Mouse (Mus musculus): ENCODE measurements at regions not wholly inside any gene's neighbourhood (a gene's known extent, or its start where the extent isn't known, plus 50 kb on each side); places are given as distances from the start of the nearest gene placed in this dataset.

DNA sequence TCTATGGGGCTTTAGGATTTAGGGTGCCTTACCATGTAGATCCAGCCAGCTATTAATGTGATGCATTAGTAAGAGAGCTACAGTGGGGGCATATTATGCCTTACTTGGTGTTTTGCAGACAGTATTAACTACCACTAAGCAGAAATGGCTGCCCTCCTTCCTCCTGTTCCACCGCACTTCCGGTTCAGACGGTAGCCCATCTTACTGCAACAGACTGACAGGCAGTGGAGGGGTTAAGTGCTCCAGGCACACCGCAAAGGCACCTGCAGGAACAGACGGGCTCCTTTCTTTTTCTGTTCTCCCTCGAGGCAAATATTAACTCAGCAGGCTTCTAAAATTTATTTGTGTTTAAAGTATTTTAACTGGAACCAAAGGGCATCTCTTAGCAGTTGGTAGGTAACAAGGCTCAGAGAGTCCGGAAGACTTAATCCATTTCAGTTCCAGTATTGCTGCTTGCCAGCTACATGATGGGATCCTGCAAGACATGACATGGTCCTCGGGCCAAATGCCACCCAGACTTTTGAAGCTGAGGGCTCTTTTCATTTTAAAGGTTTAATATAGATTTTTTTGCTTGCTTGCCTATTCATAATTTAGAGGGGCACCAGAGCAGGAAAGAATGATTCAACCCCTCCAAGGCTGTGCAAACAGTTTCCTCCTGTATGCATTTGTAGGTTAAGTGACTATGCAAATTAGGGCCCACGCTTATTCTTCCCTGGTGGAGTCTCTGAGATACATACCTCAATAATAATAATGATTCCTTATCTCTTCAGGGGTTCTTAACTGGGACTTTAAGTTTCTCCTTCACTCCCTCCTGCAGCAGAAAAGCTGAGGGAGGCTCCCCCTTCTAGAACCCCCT lies 177.7 kb downstream of the Emp1 start:
- peaks cover 3% of the 10 kb centered on the region; the same call in 1 of the 2 replicates for H3K4me1 ChIP-seq (ENCODE audit: control insufficient read depth, insufficient read depth, low read length)
- H3K27ac ChIP-seq (ENCODE audit: insufficient read depth, low read depth, low read length) = no peak overlapping the region
- 43% methylated on average over 9 of the region's 9 CpGs for WGBS
- TF ChIP-seq CTCF (IDR thresholded peaks at IDR 0.05; ENCODE audit: insufficient read depth, low read depth, low read length) (no peak), POLR2A (IDR thresholded peaks at IDR 0.05; ENCODE audit: insufficient read depth, low read depth, low read length) (no peak)
- no peak overlapping the region for H3K4me3 ChIP-seq (ENCODE audit: insufficient read depth, low read depth, low read length)

DNA sequence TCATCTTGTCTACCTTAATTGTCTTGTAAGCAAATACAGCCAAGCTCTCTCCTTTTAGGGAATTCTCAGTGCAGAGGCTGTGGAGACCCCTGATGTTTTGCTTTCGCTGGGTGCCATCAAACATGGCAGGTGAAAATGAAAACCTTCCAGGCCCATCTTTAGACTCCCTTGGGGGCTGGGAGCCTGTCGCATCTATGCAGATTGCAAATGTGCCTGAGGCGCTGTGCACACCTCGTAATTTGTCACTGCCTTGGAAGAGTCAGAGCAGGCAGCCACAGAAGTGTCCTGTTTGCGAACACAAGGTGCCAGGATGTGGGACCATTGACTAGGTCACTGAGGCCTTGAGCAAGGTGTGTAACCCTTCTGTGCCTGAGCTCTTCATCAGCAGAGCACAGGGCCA lies 179.2 kb downstream of the Emp1 start:
- Histone ChIP-seq H3K4me1 (ENCODE audit: control insufficient read depth, insufficient read depth, low read length) (peaks cover 3% of the 10 kb centered on the region; the same call in 1 of the 2 replicates), H3K27ac (ENCODE audit: insufficient read depth, low read depth, low read length) (no peak overlapping the region), H3K4me3 (ENCODE audit: insufficient read depth, low read depth, low read length) (no peak overlapping the region)
- TF ChIP-seq CTCF (IDR thresholded peaks at IDR 0.05; ENCODE audit: insufficient read depth, low read depth, low read length) (no peak), POLR2A (IDR thresholded peaks at IDR 0.05; ENCODE audit: insufficient read depth, low read depth, low read length) (no peak)
- 82% methylated on average over 5 of the region's 5 CpGs for WGBS

DNA sequence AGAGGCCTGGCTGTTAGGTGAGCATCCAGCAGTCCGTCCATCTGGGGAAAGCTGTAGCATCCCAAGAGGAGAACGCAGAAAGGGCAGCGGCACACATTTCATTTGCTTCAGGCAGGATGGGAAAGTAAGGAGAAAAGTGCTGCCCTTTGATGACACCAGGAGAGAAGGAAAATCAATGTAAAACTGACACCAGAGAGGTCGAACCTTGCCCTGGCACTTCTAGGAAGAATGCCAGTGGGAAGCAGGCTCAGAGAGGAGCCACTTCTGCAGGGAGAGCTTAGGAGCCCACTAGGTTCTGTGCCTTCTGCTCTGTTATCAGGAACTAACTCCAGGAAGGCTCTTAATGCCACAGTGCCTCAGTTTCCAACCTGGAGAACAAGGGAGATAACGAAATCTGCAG lies 180.0 kb downstream of the Emp1 start:
- WGBS = 87% methylated on average over 5 of the region's 5 CpGs
- Histone ChIP-seq H3K27ac (ENCODE audit: insufficient read depth, low read depth, low read length) (no peak overlapping the region), H3K4me3 (ENCODE audit: insufficient read depth, low read depth, low read length) (no peak overlapping the region), H3K4me1 (ENCODE audit: control insufficient read depth, insufficient read depth, low read length) (peaks cover 3% of the 10 kb centered on the region; the same call in 1 of the 2 replicates)
- TF ChIP-seq CTCF (IDR thresholded peaks at IDR 0.05; ENCODE audit: insufficient read depth, low read depth, low read length) = no peak
- TF ChIP-seq POLR2A (IDR thresholded peaks at IDR 0.05; ENCODE audit: insufficient read depth, low read depth, low read length) = no peak

DNA sequence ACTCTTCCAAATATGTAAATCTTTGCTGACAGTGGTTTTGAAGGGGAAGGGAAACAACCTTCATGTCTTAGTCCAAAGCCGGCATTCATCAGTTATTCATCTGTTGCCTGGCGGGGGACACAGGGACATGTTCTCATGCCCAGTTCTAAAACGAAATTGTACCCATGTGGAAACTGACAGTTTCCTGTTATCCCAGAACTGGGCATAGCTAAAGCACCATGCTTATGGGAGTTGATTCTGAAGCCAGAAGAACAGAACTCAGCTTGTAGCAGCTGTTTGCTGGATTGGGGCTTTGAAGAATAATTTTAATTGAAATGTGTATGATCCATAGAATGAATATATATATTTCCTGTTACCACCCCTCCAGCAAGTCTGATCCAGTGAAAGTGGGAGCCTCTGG lies 181.0 kb downstream of the Emp1 start:
- 74% methylated on average over 3 of the region's 3 CpGs for WGBS
- no peak overlapping the region for H3K27ac ChIP-seq (ENCODE audit: insufficient read depth, low read depth, low read length)
- TF ChIP-seq POLR2A (IDR thresholded peaks at IDR 0.05; ENCODE audit: insufficient read depth, low read depth, low read length) = no peak
- TF ChIP-seq CTCF (IDR thresholded peaks at IDR 0.05; ENCODE audit: insufficient read depth, low read depth, low read length) = no peak
- no peak overlapping the region for H3K4me3 ChIP-seq (ENCODE audit: insufficient read depth, low read depth, low read length)
- H3K4me1 ChIP-seq (ENCODE audit: control insufficient read depth, insufficient read depth, low read length) = peaks cover 3% of the 10 kb centered on the region; the same call in 1 of the 2 replicates

DNA sequence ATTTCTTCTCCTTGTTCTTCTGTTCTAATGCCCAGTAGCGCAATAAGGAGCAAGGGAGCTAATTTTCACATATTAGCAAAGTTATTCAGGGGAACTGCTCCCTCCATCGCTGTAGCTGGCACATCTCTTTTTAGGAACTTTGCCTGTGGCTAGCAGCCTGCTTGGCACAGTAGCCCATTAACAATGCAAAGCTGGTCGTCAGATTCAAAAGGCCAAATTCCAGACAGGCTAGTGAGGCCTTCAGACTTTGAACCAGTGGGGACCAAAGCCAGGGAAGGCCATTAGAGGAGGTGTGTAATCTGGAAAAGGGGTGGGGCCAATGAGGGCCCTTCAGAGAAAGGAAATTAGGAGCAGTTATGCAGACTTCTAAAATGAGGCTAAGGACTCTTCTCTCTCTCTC lies 181.5 kb downstream of the Emp1 start:
- peaks cover 3% of the 10 kb centered on the region; the same call in 1 of the 2 replicates for H3K4me1 ChIP-seq (ENCODE audit: control insufficient read depth, insufficient read depth, low read length)
- H3K4me3 ChIP-seq (ENCODE audit: insufficient read depth, low read depth, low read length) = no peak overlapping the region
- WGBS = 62% methylated on average over 3 of the region's 3 CpGs
- no peak overlapping the region for H3K27ac ChIP-seq (ENCODE audit: insufficient read depth, low read depth, low read length)
- no peak for TF ChIP-seq CTCF (IDR thresholded peaks at IDR 0.05; ENCODE audit: insufficient read depth, low read depth, low read length)
- no peak for TF ChIP-seq POLR2A (IDR thresholded peaks at IDR 0.05; ENCODE audit: insufficient read depth, low read depth, low read length)

DNA sequence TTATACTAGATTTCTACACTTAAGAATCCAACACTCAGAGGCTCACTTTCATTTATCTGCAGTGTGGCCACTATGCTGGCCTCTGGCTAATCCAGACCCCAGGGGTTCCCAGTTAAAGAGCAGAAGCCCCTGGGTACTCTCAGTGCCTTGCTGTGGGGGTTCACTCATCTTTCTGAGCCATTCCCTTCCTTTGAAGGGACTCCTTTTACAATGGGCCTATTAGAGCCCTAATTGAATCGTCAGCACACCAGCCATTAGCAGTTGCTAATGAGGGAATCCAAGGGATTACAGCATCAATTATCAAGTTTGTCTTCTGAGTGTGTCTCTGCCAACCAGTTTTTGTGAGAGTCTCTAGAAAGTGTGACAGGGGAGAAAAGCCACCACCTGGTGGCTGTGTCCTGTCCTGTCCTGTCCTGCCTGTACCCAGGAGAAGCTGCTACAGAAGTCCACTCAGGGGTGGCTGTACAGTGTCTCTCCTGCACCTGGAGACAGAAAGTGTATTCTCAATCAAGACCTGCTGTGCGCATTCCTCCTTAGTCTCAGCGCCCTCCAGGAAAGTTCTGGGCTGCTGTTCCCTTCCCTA lies 188.1 kb downstream of the Emp1 start:
- Histone ChIP-seq H3K4me1 (ENCODE audit: control insufficient read depth, insufficient read depth, low read length) (no peaks in the 10 kb centered on the region), H3K4me3 (ENCODE audit: insufficient read depth, low read depth, low read length) (no peak overlapping the region), H3K27ac (ENCODE audit: insufficient read depth, low read depth, low read length) (no peak overlapping the region)
- WGBS = 60% methylated on average over 3 of the region's 3 CpGs
- TF ChIP-seq POLR2A (IDR thresholded peaks at IDR 0.05; ENCODE audit: insufficient read depth, low read depth, low read length) = no peak
- TF ChIP-seq CTCF (IDR thresholded peaks at IDR 0.05; ENCODE audit: insufficient read depth, low read depth, low read length) = no peak

DNA sequence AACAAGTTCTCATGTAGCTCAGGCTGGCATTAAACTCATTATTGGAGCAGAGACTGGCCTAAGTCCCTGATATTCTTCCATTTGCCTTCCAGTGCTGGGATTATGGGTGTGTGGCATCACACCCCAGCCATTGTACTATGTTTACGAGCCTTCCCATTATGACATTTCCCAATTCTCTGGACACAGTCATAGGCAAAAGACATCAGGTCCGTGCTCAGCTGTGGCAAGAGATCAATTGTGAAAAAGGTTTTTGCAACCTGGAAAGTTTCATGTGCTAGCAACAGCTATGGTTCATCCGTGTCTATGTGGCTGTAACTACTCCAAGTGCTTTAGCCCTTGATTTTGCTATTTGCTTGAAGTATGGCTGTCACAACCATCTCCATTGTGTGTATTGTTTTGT lies 190.1 kb downstream of the Emp1 start:
- WGBS = 95% methylated on average over 3 of the region's 3 CpGs
- no peak overlapping the region for H3K4me3 ChIP-seq (ENCODE audit: insufficient read depth, low read depth, low read length)
- no peaks in the 10 kb centered on the region for H3K4me1 ChIP-seq (ENCODE audit: control insufficient read depth, insufficient read depth, low read length)
- H3K27ac ChIP-seq (ENCODE audit: insufficient read depth, low read depth, low read length) = no peak overlapping the region
- no peak for TF ChIP-seq POLR2A (IDR thresholded peaks at IDR 0.05; ENCODE audit: insufficient read depth, low read depth, low read length)
- no peak for TF ChIP-seq CTCF (IDR thresholded peaks at IDR 0.05; ENCODE audit: insufficient read depth, low read depth, low read length)

DNA sequence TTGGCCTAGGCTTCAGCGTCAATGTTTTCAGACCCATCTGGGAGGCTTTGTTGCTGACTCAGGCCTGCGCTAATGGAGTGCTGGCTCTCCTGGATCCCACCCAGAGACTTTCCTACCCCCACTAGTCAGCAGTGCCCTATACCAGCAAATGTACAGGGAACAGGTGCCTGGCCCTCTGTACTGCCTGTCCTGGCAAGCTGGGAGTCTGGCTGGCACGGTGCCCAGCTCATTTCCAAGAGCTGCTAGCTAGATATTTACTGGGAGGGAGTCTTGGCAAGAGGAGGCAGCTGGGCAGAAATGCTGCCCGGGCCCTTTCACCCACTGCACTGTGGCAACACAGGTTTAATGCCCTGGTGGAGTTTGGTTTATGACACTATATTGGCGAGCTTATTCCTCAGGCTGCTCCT lies 197.2 kb downstream of the Emp1 start:
- H3K4me3 ChIP-seq (ENCODE audit: insufficient read depth, low read depth, low read length) = no peak overlapping the region

DNA sequence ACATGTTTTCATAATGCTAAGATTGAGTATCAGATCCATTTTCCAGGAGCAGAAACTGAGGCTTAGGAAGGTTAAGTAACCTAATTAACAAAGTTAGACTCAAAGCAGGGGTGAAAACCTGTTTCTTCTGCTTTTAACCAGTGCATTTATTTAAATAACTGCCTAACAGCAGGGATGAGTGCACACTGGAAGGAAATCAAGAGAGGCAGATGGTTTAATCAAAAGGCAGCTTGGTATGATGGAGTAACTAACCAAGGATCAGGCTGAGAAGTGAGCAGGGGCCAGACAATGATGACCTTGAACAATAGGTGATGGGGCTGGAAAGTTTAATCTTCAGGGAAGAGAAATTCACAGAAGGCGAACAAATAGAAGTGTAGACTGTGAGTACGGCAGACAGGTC lies 199.9 kb downstream of the Emp1 start:
- WGBS = 96% methylated on average over 2 of the region's 2 CpGs
- Histone ChIP-seq H3K27ac (ENCODE audit: insufficient read depth, low read depth, low read length) (no peak overlapping the region), H3K4me1 (ENCODE audit: control insufficient read depth, insufficient read depth, low read length) (peaks cover 10% of the 10 kb centered on the region), H3K4me3 (ENCODE audit: insufficient read depth, low read depth, low read length) (no peak overlapping the region)
- TF ChIP-seq POLR2A (IDR thresholded peaks at IDR 0.05; ENCODE audit: insufficient read depth, low read depth, low read length) (no peak), CTCF (IDR thresholded peaks at IDR 0.05; ENCODE audit: insufficient read depth, low read depth, low read length) (no peak)

More for the DNA sequence above, 197.2 kb downstream of the Emp1 start:
- TF ChIP-seq POLR2A (IDR thresholded peaks at IDR 0.05; ENCODE audit: insufficient read depth, low read depth, low read length) (no peak), CTCF (IDR thresholded peaks at IDR 0.05; ENCODE audit: insufficient read depth, low read depth, low read length) (no peak)
- 22% methylated on average over 5 of the region's 5 CpGs for WGBS
- 0 out of 2 replicates have a peak overlapping the region, but pooled peaks have one; percentile 10 for H3K27ac ChIP-seq (ENCODE audit: insufficient read depth, low read depth, low read length)
- H3K4me1 ChIP-seq (ENCODE audit: control insufficient read depth, insufficient read depth, low read length) = peaks cover 10% of the 10 kb centered on the region
